Mouse (Mus musculus) CH12.LX (cell line): ENCODE data around the gene Muc3.

Source experiments
- CTCF ChIP-seq, 2 experiments: IDR thresholded peaks in 1 of 2; conservative IDR thresholded peaks in 1 of 2; 2 replicates each; pipeline ENCODE4 v1.5.1; 2011 to 2012; ENCODE audit warnings: low read depth in 2 of 2, low read length in 2 of 2, improper control_type of control experiment in 1 of 2, inconsistent platforms in 1 of 2, mild to moderate bottlenecking in 1 of 2, moderate library complexity in 1 of 2
- EP300 ChIP-seq: IDR thresholded peaks from 2 replicates; pipeline ENCODE4 v1.6.1; 2011; ENCODE audit warnings: low read length, improper control_type of control experiment
- JUN ChIP-seq: IDR thresholded peaks from 2 replicates; pipeline ENCODE4 v1.6.1; 2011; ENCODE audit warnings: low read depth, mild to moderate bottlenecking, low read length, improper control_type of control experiment, moderate library complexity; ENCODE audit not compliant: insufficient read depth
- JUND ChIP-seq: conservative IDR thresholded peaks from 2 replicates; pipeline ENCODE4 v1.6.1; 2011; ENCODE audit warnings: low read depth, low read length, improper control_type of control experiment
- KAT2A ChIP-seq: IDR thresholded peaks from 2 replicates; pipeline ENCODE4 v1.6.1; 2012; ENCODE audit warnings: low read length, improper control_type of control experiment, inconsistent platforms; ENCODE audit not compliant: insufficient replicate concordance
- MAFK ChIP-seq: IDR thresholded peaks from 2 replicates; pipeline ENCODE4 v1.6.1; 2011; ENCODE audit warnings: low read length, improper control_type of control experiment; ENCODE audit not compliant: insufficient replicate concordance
- MAX ChIP-seq: IDR thresholded peaks from 2 replicates; pipeline ENCODE4 v1.6.1; 2011; ENCODE audit warnings: low read length, improper control_type of control experiment
- MEF2A ChIP-seq: IDR thresholded peaks from 2 replicates; pipeline ENCODE4 v1.6.1; 2014; ENCODE audit warnings: low read depth, mild to moderate bottlenecking, inconsistent platforms, low read length, improper control_type of control experiment, borderline replicate concordance
- POLR2A ChIP-seq: IDR thresholded peaks from 2 replicates; pipeline ENCODE4 v1.6.1; 2011; ENCODE audit warnings: low read depth, mild to moderate bottlenecking, improper control_type of control experiment, low read length
- USF1 ChIP-seq: IDR thresholded peaks from 2 replicates; pipeline ENCODE4 v1.6.1; 2014; ENCODE audit warnings: low read depth, mild to moderate bottlenecking, inconsistent platforms, low read length, improper control_type of control experiment
- ZC3H11A ChIP-seq: IDR thresholded peaks from 2 replicates; pipeline ENCODE4 v1.6.1; 2012; ENCODE audit warnings: low read depth, mild to moderate bottlenecking, inconsistent platforms, low read length, improper control_type of control experiment

DNA sequence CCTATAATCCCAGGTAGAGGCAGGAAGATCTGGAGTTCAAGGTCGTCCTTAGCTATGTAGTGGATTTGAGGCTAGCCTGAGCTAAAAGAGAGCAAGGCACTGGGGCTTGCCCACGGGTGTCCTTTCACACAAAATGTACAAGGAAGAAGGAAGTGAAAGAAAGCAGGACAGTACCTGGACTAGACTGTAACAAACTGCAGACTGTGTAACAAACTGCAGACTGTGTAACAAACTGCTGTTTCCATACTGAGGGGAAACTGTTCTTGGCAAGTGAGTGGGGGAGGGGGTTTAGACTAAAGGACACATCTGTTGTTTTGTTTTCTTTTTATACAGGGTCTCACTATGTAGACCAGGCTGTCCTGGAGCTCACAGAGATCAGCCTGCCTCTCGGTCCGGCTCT, 27.8 kb downstream of the Muc3 start:
- TF ChIP-seq CTCF (conservative IDR thresholded peaks at IDR 0.05 in 1 of 2, IDR thresholded peaks at IDR 0.05 in 1 of 2; ENCODE audit: low read depth in 2 of 2, low read length in 2 of 2) (no peak), POLR2A (no peak), EP300 (peak; percentile 72), JUND (no peak), JUN (no peak), KAT2A (no peak), USF1 (no peak), MAFK (no peak), MAX (0 out of 2 replicates have a peak, but pooled peaks have one; percentile 29), MEF2A (0 out of 2 replicates have a peak, but pooled peaks have one; percentile 20), ZC3H11A (no peak)
